Mouse (Mus musculus): Measurements from ENCODE around the gene Cplane1.

- TF ChIP-seq MAX (IDR thresholded peaks at IDR 0.05; ENCODE audit: low read length) (no peak), USF1 (IDR thresholded peaks at IDR 0.05; ENCODE audit: low read depth, low read length) (no peak)
Measured at GRCm38 (mm10) chr15:8267211-8267610, 98.3 kb downstream of the Cplane1 start.

All from MEL (cell line).